Mouse (Mus musculus): ENCODE measurements around the gene Gnb1l. TPM values are rescaled to one million over a fixed set of nuclear protein-coding genes. Genes with fewer than 3 reads are reported as not detected.

Gnb1l gene
- total RNA-seq, 2 experiments from 2014 or later = 2.7 to 3.1 TPM

GRCm38 (mm10) chr16:18479667-18480066 lies 18.8 kb upstream of the Gnb1l start:
- DNase-seq = no peak
- intact Hi-C loops (cut with DNase I; ENCODE audit: low total_unique reads) = no loop called here

- intact Hi-C loops (cut with DNase I; ENCODE audit: low total_unique reads) = no loop called here
- no peak for DNase-seq
These were observed 17.5 kb upstream of the Gnb1l start for GRCm38 (mm10) chr16:18480933-18481485.

GRCm38 (mm10) chr16:18482431-18482830 lies 16.1 kb upstream of the Gnb1l start:
- DNase-seq = no peak
- intact Hi-C loops (cut with DNase I; ENCODE audit: low total_unique reads) = no loop called here

- intact Hi-C loops (cut with DNase I; ENCODE audit: low total_unique reads) = no loop called here
These were observed 14.7 kb upstream of the Gnb1l start for GRCm38 (mm10) chr16:18483839-18484238.

GRCm38 (mm10) chr16:18484386-18484785 lies 14.1 kb upstream of the Gnb1l start:
- intact Hi-C loops (cut with DNase I; ENCODE audit: low total_unique reads) = no loop called here
- DNase-seq = no peak

More at GRCm38 (mm10) chr16:18483839-18484238, 14.7 kb upstream of the Gnb1l start:
- no peak for DNase-seq

- intact Hi-C loops (cut with DNase I; ENCODE audit: low total_unique reads) = no loop called here
- no peak for DNase-seq
These were observed 13.6 kb upstream of the Gnb1l start for GRCm38 (mm10) chr16:18484794-18485435.

GRCm38 (mm10) chr16:18486126-18486525 lies 12.4 kb upstream of the Gnb1l start:
- intact Hi-C loops (cut with DNase I; ENCODE audit: low total_unique reads) = no loop called here

GRCm38 (mm10) chr16:18490281-18490680 lies 8.2 kb upstream of the Gnb1l start:
- intact Hi-C loops (cut with DNase I; ENCODE audit: low total_unique reads) = no loop called here
- no peak for DNase-seq

More at GRCm38 (mm10) chr16:18486126-18486525, 12.4 kb upstream of the Gnb1l start:
- no peak for DNase-seq

- intact Hi-C loops (cut with DNase I; ENCODE audit: low total_unique reads) = no loop called here
- DNase-seq = no peak
These were observed 7.6 kb upstream of the Gnb1l start for GRCm38 (mm10) chr16:18490894-18491293.

GRCm38 (mm10) chr16:18497865-18498515 lies 523 bp upstream of the Gnb1l start:
- intact Hi-C loops (cut with DNase I; ENCODE audit: low total_unique reads) = no loop called here

GRCm38 (mm10) chr16:18498996-18499395 lies 483 bp downstream of the Gnb1l start:
- DNase-seq = no peak
- intact Hi-C loops (cut with DNase I; ENCODE audit: low total_unique reads) = no loop called here

More at GRCm38 (mm10) chr16:18497865-18498515, 523 bp upstream of the Gnb1l start:
- DNase-seq = no peak

GRCm38 (mm10) chr16:18501531-18501930 lies 3.0 kb downstream of the Gnb1l start:
- DNase-seq = no peak

GRCm38 (mm10) chr16:18503566-18504342 lies 5.2 kb downstream of the Gnb1l start:
- intact Hi-C loops (cut with DNase I; ENCODE audit: low total_unique reads) = no loop called here
- DNase-seq = no peak

More at GRCm38 (mm10) chr16:18501531-18501930, 3.0 kb downstream of the Gnb1l start:
- intact Hi-C loops (cut with DNase I; ENCODE audit: low total_unique reads) = no loop called here

- no peak for DNase-seq
- intact Hi-C loops (cut with DNase I; ENCODE audit: low total_unique reads) = no loop called here
These were observed 8.1 kb downstream of the Gnb1l start for GRCm38 (mm10) chr16:18506524-18507199.

- intact Hi-C loops (cut with DNase I; ENCODE audit: low total_unique reads) = no loop called here
- DNase-seq = no peak
These were observed 8.7 kb downstream of the Gnb1l start for GRCm38 (mm10) chr16:18507200-18507549.

- DNase-seq = no peak
- intact Hi-C loops (cut with DNase I; ENCODE audit: low total_unique reads) = no loop called here
These were observed 13.2 kb downstream of the Gnb1l start for GRCm38 (mm10) chr16:18511741-18512140.

GRCm38 (mm10) chr16:18513508-18513907 lies 15.0 kb downstream of the Gnb1l start:
- DNase-seq = no peak
- intact Hi-C loops (cut with DNase I; ENCODE audit: low total_unique reads) = no loop called here

GRCm38 (mm10) chr16:18518091-18518490 lies 19.6 kb downstream of the Gnb1l start:
- intact Hi-C loops (cut with DNase I; ENCODE audit: low total_unique reads) = loop anchor here (5.0 kb wide), 1 partner anchor 76 kb away; no protein-coding TSS in a partner anchor

GRCm38 (mm10) chr16:18523563-18524245 lies 25.2 kb downstream of the Gnb1l start:
- intact Hi-C loops (cut with DNase I; ENCODE audit: low total_unique reads) = no loop called here
- no peak for DNase-seq

More at GRCm38 (mm10) chr16:18518091-18518490, 19.6 kb downstream of the Gnb1l start:
- peak; percentile 53 for DNase-seq
